Mouse (Mus musculus) CD4-positive, CD25-positive, alpha-beta regulatory T cell, adult 2 months (primary cell): ENCODE measurements at regions not wholly inside any gene's neighbourhood (a gene's known extent, or its start where the extent isn't known, plus 50 kb on each side); places are given as distances from the start of the nearest gene placed in this dataset.
A peak's percentile ranks its signal among the peaks of the same experiment; 100 is the strongest.
"Not testable (repeated sequence)": the region's sequence is repeated elsewhere in the genome, so short reads cannot be mapped to it uniquely, and the experiment has no call there.

Experiments
- DNase-seq: peaks from one replicate; pipeline ENCODE4 v3.0.0-alpha.2; 2012; ENCODE audit warnings: low read depth, low spot score

DNA sequence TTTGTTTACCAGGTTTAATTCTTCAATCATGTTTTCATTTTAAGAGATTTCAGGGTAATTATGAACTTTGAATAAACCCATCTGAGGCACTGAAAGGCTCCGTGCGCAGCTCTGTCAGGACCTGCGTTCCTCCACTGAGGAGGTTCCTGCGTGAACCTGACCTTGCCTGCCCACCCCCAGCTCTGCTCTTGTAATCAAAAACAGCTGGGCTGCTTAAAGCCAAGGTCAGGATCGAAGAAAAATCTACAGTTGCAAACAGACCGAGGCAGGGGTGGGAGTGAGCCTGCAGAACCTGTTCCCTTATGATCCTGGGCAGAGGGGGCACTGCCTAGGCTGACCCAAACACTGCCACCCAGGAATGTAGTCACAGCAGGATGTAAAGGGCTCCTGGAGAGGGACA is 134.8 kb upstream of the Bcor start:
- DNase-seq, result no peak

DNA sequence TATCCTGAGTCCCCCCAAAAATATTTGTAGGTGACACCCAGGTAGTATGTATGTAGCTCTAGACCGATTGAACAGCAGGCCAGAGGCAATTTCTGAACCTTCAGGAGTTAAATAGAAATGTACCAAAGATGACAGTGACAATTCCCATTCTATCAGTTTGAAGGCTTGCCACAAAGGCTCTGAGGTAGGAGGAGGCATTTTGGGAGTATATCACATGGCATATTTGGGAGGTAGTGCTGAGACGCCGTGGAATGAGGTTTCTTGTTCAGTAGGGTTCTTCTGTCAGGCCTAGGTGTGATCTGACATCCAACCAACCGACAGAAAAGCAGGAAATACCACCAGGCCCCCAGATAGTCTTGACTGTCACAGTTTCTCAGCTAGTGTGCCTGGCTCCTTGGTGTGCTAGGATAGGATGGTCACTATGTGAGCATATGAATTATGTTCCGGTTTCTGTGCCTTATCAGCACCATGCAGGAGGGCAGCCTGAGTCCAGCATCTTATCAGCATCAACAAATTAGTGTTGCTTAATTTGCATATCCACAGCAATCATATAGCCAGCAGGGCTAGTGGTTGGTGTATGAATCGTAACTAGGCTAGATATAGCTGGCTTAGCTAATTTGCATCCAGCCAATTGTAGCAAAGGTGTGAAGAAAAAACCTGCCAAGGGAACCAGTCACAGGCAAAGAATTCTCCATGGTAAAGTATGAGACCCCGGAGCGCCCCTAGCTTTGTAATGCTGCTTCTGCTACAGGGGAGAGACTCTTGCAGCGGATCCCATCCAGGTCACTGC is 136.3 kb upstream of the Bcor start:
- DNase-seq, result no peak

DNA sequence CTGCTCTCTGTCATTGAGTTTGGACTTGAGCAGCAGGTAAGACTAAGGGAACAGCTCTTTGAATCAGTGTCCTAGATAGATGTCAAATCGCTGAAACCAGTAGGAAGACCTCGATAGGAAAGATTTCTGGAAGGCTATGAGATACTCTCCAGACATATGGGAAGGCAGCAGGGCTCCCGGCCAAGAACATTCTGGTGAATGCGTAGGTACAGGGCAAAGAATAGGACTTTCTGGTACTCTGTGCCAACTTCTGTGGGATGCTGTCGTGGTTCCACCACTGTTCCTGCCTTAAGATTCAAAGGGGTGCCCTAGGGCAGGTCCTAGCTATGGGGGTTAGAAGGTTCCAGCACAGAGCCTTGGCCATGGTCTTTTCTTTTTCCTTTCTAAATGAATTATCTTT is 138.5 kb upstream of the Bcor start:
- DNase-seq, result no peak

DNA sequence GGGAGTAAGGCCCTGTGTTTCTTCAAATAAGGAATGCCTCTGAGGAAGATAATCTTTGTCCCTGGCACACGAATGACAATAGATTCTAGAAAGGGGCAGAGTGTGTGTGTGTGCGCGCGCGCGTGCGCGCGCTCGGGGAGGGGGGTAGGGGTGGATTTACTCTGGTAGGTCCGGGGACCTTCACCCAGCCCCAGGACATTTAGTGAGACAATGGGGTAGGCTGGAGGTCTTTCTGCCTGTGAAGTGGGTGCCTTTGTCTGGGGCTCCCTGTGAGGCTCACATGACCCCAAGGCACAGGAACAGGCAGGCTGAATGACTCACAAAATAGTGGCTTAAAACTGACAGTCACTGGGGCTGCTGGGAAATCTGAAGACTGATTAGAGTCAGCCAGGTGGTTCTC is 139.1 kb upstream of the Bcor start:
- no peak for DNase-seq

DNA sequence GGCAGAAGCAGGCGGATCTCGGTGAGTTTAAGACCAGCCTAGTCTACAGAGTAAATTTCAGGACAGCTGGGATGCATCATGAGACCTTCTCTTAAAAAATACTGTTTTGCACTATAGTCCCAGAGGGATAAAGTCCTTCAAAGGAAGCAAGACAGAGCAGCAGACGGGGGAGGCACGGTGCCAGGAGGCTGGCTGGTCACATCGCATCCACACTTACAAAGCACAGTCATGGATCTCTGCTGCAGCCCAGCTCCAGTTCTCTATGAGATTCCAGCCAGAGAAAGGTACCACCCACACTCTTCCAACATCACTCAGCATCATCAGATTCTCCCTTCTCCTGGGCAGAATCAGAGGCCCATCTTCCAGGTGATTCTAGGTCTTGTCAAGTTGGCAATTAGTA is 144.5 kb upstream of the Bcor start:
- no peak for DNase-seq

GRCm38 (mm10) chrX:12306940-12307339 is 146.8 kb upstream of the Bcor start:
- no peak for DNase-seq

DNA sequence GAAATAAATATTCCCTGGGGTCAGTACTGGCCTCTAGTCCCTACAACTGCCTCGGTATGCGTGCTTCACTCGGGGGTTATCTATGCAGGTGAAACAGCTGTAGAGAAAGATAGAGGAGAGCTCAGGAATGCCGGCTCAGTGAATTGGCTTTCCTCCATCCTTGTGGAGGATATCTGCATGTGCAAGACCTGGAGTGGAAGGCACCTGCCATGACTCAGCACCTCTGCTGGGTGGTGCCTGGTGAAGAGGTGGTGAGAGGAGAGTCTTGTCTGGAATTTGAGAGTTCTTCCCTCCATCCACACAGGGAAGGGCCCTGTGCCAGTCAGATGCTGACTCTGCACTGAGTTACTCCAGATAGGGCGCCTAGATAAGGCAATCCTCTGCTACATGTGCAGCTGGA is 152.4 kb upstream of the Bcor start:
- DNase-seq, result no peak

DNA sequence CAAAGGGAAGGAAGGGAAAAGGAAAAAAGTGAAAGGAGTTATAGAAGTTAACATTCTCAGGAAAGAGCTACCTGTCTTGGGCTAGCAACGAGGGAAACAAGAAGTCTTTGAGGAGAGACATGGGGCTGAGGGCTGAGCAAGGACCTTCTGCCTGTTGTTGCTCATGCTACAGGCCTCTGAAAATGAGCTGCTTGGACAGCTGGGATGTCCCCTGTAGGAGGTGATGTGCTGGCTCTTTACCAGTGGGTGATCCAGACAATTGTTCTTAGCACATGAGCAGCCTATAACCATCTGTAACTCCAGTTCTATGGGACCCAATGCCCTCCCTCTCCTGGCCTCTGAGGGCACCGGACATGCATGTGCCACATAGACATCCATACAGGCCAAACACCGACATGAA is 155.5 kb upstream of the Bcor start:
- no peak for DNase-seq

DNA sequence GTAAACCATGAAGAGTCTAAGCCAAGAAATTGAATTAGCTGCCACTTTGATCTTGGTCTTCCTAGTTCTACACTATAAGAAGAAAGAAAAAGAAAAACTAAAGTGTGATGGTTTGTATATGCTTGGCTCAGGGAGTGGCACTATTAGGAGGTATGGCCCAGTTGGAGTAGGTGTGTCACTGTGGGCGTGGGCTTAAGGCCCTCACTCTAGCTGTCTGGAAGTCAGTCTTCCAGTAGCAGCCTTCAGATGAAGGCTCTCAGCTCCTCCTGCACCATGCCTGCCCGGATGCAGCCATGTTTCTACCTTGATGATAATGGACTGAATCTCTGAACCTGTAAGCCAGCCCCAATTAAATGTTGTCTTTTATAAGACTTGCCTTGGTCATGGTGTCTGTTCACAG is 157.3 kb upstream of the Bcor start:
- not testable (repeated sequence) for DNase-seq

GRCm38 (mm10) chrX:12318848-12319651 is 158.9 kb upstream of the Bcor start:
- DNase-seq, result no peak

GRCm38 (mm10) chrX:12322453-12322852 is 162.3 kb upstream of the Bcor start:
- DNase-seq, result no peak

GRCm38 (mm10) chrX:12323268-12323667 is 163.1 kb upstream of the Bcor start:
- no peak for DNase-seq

GRCm38 (mm10) chrX:12323812-12324211 is 163.7 kb upstream of the Bcor start:
- DNase-seq, result no peak

DNA sequence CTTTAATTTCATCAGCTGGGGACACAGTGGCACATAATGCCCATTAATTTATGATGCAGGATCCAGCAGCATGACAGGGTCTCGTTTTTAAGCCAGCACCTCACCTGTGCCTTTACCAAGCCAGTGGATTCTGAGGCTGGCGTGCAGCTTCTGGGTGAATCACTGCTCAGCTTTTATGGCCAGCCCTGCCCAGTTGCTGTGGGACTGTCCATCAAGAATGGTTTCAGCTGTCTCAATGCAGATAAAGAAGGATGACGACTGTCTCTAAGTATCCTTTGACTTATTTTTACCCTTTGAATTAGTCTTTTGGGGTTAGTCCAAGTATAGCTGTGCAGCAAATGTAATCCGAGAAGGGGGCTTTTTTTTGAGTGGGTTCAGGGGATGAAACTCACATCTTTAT is 167.3 kb upstream of the Bcor start:
- DNase-seq, result no peak

DNA sequence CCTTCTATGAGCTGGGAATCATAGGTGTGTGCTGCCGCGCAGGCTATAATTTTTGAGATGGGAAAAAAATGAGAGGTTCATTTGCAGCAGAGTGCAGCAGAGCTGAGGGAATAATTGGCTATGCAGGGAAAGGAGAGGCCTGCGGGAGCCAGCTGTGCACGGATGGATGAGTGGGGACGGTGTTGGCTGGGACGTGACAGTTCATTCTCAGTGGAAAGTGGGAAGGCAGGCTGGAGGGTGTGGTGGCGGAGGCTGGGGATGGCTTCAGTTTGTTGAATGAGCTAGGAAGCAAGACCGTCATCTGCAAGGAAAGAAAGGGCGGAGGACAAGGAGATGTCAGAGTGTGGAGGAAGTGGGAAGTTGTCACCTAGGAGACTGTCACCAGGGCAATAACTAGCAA is 180.4 kb upstream of the Bcor start:
- DNase-seq, result no peak

GRCm38 (mm10) chrX:12341356-12341965 is 181.3 kb upstream of the Bcor start:
- DNase-seq, result no peak

- DNase-seq, result no peak
These were observed 184.8 kb upstream of the Bcor start for GRCm38 (mm10) chrX:12344805-12345555.

GRCm38 (mm10) chrX:12346856-12347255 is 186.7 kb upstream of the Bcor start:
- DNase-seq, result no peak

- DNase-seq, result peak; percentile 20
These were observed 188.0 kb upstream of the Bcor start for GRCm38 (mm10) chrX:12348117-12348516.

DNA sequence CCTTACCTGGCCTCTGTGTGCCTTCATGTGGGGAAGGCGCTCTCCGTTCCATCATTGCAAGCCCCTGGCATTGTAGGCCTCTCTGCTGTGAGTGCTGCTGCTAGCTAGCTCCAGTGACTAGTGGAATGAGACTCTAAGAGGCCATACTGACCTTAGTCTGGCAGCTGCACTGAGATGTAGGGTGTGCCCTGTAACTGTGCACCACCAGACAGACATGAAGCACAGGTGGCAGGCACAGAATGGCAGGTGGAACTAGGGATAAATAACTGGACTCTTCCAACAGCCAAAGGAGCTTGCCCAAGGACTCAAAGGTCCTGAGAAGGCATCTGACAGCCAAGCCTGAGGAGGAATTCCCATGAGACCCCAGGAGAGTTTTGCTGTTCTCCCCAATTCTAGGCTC is 194.7 kb upstream of the Bcor start:
- no peak for DNase-seq

- no peak for DNase-seq
These were observed 197.9 kb upstream of the Bcor start for GRCm38 (mm10) chrX:12358026-12358425.
